ENCODE assay signal across 28 mouse cellular contexts in the genomic region with DNA sequence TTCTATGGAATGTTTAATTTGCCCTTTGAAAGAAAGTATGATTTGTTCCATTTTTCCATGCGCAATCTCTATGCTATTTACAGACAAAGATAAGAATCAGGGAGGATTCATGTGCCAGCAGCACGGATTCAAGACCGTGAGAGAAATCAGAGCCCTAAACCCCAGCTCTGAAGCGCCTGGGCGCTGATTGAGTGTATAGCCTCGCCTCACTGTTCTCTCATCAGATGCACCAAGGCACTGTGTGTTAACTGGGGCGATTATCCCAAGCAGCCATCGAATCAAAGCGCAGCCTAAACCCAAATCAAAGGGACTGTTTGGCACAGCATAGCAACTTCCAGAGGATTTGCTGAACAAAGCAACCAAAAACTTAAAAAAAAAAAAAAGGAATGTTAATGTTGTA.
DNase-seq lines count a peak whose midpoint lies in the region; ATAC-seq lines count a peak whose summit lies in the region.
"Had no signal": no experiment of that assay in that cellular context is flagged by ENCODE, and none has a peak within 500 bp of the region (broad histone marks: within the 10 kb centered on the region; RNA-seq: fewer than 3 reads in every experiment).

No protein-coding gene starts in this region.

- ATAC-seq in forebrain, embryonic 12.5 days (ENCODE audit: low FRiP score) = peak; percentile 46; the same call in 1 of the 2 replicates
- ATAC-seq in forebrain, embryonic 11.5 days (replicated peaks; ENCODE audit: low FRiP score) = no peak
- ATAC-seq in midbrain, embryonic 13.5 days = 0 out of 2 replicates have a peak, but pooled peaks have one; percentile 53
- ATAC-seq in erythroblast, adult 5-6 weeks (replicated peaks; ENCODE audit: low FRiP score, poor library complexity, severe bottlenecking) = no peak
- ATAC-seq: hindbrain, embryonic 16.5 days had no signal

- H3K36me3 ChIP-seq in forebrain, embryonic 12.5 days (replicated peaks) = no peaks in the 10 kb centered on the region
- H3K36me3 ChIP-seq in forebrain, embryonic 11.5 days (ENCODE audit: control insufficient read depth, insufficient read depth, low read length) = no peaks in the 10 kb centered on the region
- H3K36me3 ChIP-seq in midbrain, embryonic 13.5 days = no peaks in the 10 kb centered on the region
- H3K36me3 ChIP-seq: G1E; hindbrain, embryonic 10.5 days; kidney, embryonic 15.5 days; neural tube, embryonic 15.5 days had no signal

- WGBS in forebrain, embryonic 12.5 days = 33% methylated on average over 9 of the region's 9 CpGs
- WGBS in forebrain, embryonic 11.5 days = 49% methylated on average over 9 of the region's 9 CpGs
- WGBS in midbrain, embryonic 13.5 days = 34% methylated on average over 9 of the region's 9 CpGs

- H3K4me3 ChIP-seq in forebrain, embryonic 12.5 days (replicated peaks) = no peak overlapping the region
- H3K4me3 ChIP-seq in forebrain, embryonic 11.5 days (ENCODE audit: low read depth, low read length) = no peak overlapping the region
- no peak overlapping the region for H3K4me3 ChIP-seq in midbrain, embryonic 13.5 days (replicated peaks)
- H3K4me3 ChIP-seq: gastrocnemius, adult 2 months; hindbrain, embryonic 10.5 days; kidney, embryonic 15.5 days; left cerebral cortex, adult 2 months; neural tube, embryonic 15.5 days had no signal

- peaks cover 11% of the 10 kb centered on the region for H3K4me1 ChIP-seq in forebrain, embryonic 12.5 days
- no peaks in the 10 kb centered on the region for H3K4me1 ChIP-seq in forebrain, embryonic 11.5 days (replicated peaks; ENCODE audit: control insufficient read depth, insufficient read depth, low read length)
- H3K4me1 ChIP-seq in midbrain, embryonic 13.5 days (replicated peaks) = peaks cover 11% of the 10 kb centered on the region; the same call in 1 of the 2 replicates
- H3K4me1 ChIP-seq: hindbrain, embryonic 10.5 days; neural tube, embryonic 15.5 days had no signal

- DNase-seq in forebrain, embryonic 11.5 days (ENCODE audit: low spot score) = no peak
- DNase-seq in retina, postnatal 1 day = peak; percentile 30
- no peak for DNase-seq in retina, embryonic 14.5 days (ENCODE audit: low spot score)
- DNase-seq in ovary, postnatal 14 days (ENCODE audit: low spot score) = no peak
- DNase-seq: adrenal gland, postnatal 10 days; cerebellum, adult 11 months; cerebellum, adult 9-10 months; gastrocnemius, adult 2 months; gastrocnemius, postnatal 36 days; heart, postnatal 14 days; kidney, adult 18-20 months; kidney, postnatal 25 days; liver; lung, adult 2 months; lung, postnatal 10 days; thymus, adult 2 months; thymus, postnatal 4 days had no signal

- peaks cover 5% of the 10 kb centered on the region; the same call in 1 of the 2 replicates for H3K27me3 ChIP-seq in forebrain, embryonic 12.5 days
- H3K27me3 ChIP-seq in forebrain, embryonic 11.5 days (ENCODE audit: control insufficient read depth, insufficient read depth, low read length) = no peaks in the 10 kb centered on the region
- no peaks in the 10 kb centered on the region for H3K27me3 ChIP-seq in midbrain, embryonic 13.5 days
- H3K27me3 ChIP-seq: kidney, embryonic 15.5 days; neural tube, embryonic 15.5 days had no signal

- no peak overlapping the region for H3K4me2 ChIP-seq in forebrain, embryonic 12.5 days
- no peak overlapping the region for H3K4me2 ChIP-seq in forebrain, embryonic 11.5 days (ENCODE audit: low read depth, low read length, severe bottlenecking)
- H3K4me2 ChIP-seq in midbrain, embryonic 13.5 days (replicated peaks) = no peak overlapping the region
- H3K4me2 ChIP-seq: kidney, embryonic 15.5 days; neural tube, embryonic 15.5 days had no signal

- no peak overlapping the region for H3K9ac ChIP-seq in forebrain, embryonic 12.5 days
- no peak overlapping the region for H3K9ac ChIP-seq in forebrain, embryonic 11.5 days (ENCODE audit: low read length)
- no peak overlapping the region for H3K9ac ChIP-seq in midbrain, embryonic 13.5 days (replicated peaks)
- H3K9ac ChIP-seq: kidney, embryonic 15.5 days; liver, embryonic 14.5 days; neural tube, embryonic 15.5 days had no signal

- H3K27ac ChIP-seq in forebrain, embryonic 12.5 days = 0 out of 2 replicates have a peak overlapping the region, but pooled peaks have one; percentile 1
- H3K27ac ChIP-seq in forebrain, embryonic 11.5 days (ENCODE audit: low read depth, low read length) = no peak overlapping the region
- no peak overlapping the region for H3K27ac ChIP-seq in midbrain, embryonic 13.5 days
- H3K27ac ChIP-seq: gastrocnemius, adult 2 months; hindbrain, embryonic 10.5 days; kidney, embryonic 15.5 days; left cerebral cortex, adult 2 months; liver, embryonic 14.5 days; macrophage; neural tube, embryonic 15.5 days had no signal

- no peaks in the 10 kb centered on the region for H3K9me3 ChIP-seq in forebrain, embryonic 12.5 days
- H3K9me3 ChIP-seq in forebrain, embryonic 11.5 days (ENCODE audit: control insufficient read depth, low read length) = no peaks in the 10 kb centered on the region
- no peaks in the 10 kb centered on the region for H3K9me3 ChIP-seq in midbrain, embryonic 13.5 days
- H3K9me3 ChIP-seq: hindbrain, embryonic 10.5 days; kidney, embryonic 15.5 days; neural tube, embryonic 15.5 days had no signal

Comparison
In these comparisons a context has a peak if more than half of its experiments do, and no peak if none do; other contexts are left out.
1. ATAC-seq: peak in forebrain, embryonic 12.5 days (single experiment) and midbrain, embryonic 13.5 days (single experiment); none in forebrain, embryonic 11.5 days (single experiment) and erythroblast, adult 5-6 weeks (single experiment).